In genomic region chr11:61629621-61630020, GRCm38 (mm10) we compare ENCODE assay signal across 9 mouse cellular contexts. TPM values are rescaled to one million over a fixed set of nuclear protein-coding genes. Genes with fewer than 3 reads are reported as not detected.
DNase-seq lines count a peak whose midpoint lies in the region; ATAC-seq and TF ChIP-seq lines count a peak whose summit lies in the region.
"Had no signal": no experiment of that assay in that cellular context is flagged by ENCODE, and none has a peak within 500 bp of the region (broad histone marks: within the 10 kb centered on the region; RNA-seq: fewer than 3 reads in every experiment).

No protein-coding gene starts in this region.

- H3K79me2 ChIP-seq in MEL (ENCODE audit: control insufficient read depth, insufficient read depth, low read length, poor library complexity) = no peaks in the 10 kb centered on the region

- H3K9me3 ChIP-seq in lung, embryonic 14.5 days (ENCODE audit: low read depth, low read length) = no peaks in the 10 kb centered on the region
- no peaks in the 10 kb centered on the region for H3K9me3 ChIP-seq in MEL (replicated peaks; ENCODE audit: insufficient read depth, low read length)

- WGBS in lung, embryonic 14.5 days = 43% methylated on average over 3 of the region's 3 CpGs
- 55% methylated on average over 3 of the region's 3 CpGs for WGBS in small intestine, adult 2 months

- H3K27ac ChIP-seq in gastrocnemius, adult 2 months = no peak overlapping the region
- no peak overlapping the region for H3K27ac ChIP-seq in lung, embryonic 14.5 days (ENCODE audit: low read depth)
- no peak overlapping the region for H3K27ac ChIP-seq in MEL (ENCODE audit: control insufficient read depth, low read depth, low read length)
- H3K27ac ChIP-seq in small intestine, adult 2 months (ENCODE audit: insufficient read depth, low read depth, low read length) = no peak overlapping the region

- H3K4me2 ChIP-seq in lung, embryonic 14.5 days = no peak overlapping the region

- no peak overlapping the region for H3K9ac ChIP-seq in lung, embryonic 14.5 days
- no peak overlapping the region for H3K9ac ChIP-seq in MEL (ENCODE audit: control insufficient read depth, low read depth, low read length, poor library complexity, severe bottlenecking)

- H3K4me3 ChIP-seq in gastrocnemius, adult 2 months = no peak overlapping the region
- H3K4me3 ChIP-seq in lung, embryonic 14.5 days (ENCODE audit: low read depth, low read length) = no peak overlapping the region
- H3K4me3 ChIP-seq in MEL (ENCODE audit: control insufficient read depth in 1 of 2, insufficient read depth in 1 of 2, low read depth in 2 of 2, low read length in 2 of 2) = no peak overlapping the region
- H3K4me3 ChIP-seq in small intestine, adult 2 months (ENCODE audit: low read depth, low read length) = no peak overlapping the region
- H3K4me3 ChIP-seq: megakaryocyte, embryonic 14.5 days had no signal

- ATAC-seq in lung, embryonic 14.5 days (ENCODE audit: insufficient read depth) = no peak

- DNase-seq in gastrocnemius, adult 2 months = no peak
- no peak for DNase-seq in gastrocnemius, adult 18-20 months (ENCODE audit: low spot score)
- peak; percentile 68 for DNase-seq in lung, embryonic 14.5 days
- no peak for DNase-seq in lung, adult 18-20 months
- DNase-seq in MEL (ENCODE audit: low read depth, low spot score) (peak; percentile 67), MN1 (ENCODE audit: low spot score) (no peak)
- no peak for DNase-seq in heart, postnatal 25 days (ENCODE audit: low spot score)

- no peaks in the 10 kb centered on the region for H3K36me3 ChIP-seq in lung, embryonic 14.5 days (ENCODE audit: insufficient read depth)
- no peaks in the 10 kb centered on the region for H3K36me3 ChIP-seq in MEL (ENCODE audit: control insufficient read depth in 1 of 2, insufficient read depth in 2 of 2, low read length in 2 of 2)
- H3K36me3 ChIP-seq in small intestine, adult 2 months (ENCODE audit: control insufficient read depth, insufficient read depth, low read length) = no peaks in the 10 kb centered on the region

- no peak for TF ChIP-seq EP300 in MEL (IDR thresholded peaks at IDR 0.05; ENCODE audit: low read depth in 1 of 2, low read length in 2 of 2)

- no peaks in the 10 kb centered on the region for H3K27me3 ChIP-seq in lung, embryonic 14.5 days (ENCODE audit: insufficient read depth, low read length)
- peaks cover 0 to 2% of the 10 kb centered on the region in 2 experiments; a peak in 2 of 4 replicates for H3K27me3 ChIP-seq in MEL (ENCODE audit: control insufficient read depth in 1 of 2, insufficient read depth in 2 of 2, low read length in 2 of 2)
- no peaks in the 10 kb centered on the region for H3K27me3 ChIP-seq in small intestine, adult 2 months (ENCODE audit: control insufficient read depth, insufficient read depth, low read length)

- TF ChIP-seq POLR2A in MEL (IDR thresholded peaks at IDR 0.05; ENCODE audit: control insufficient read depth in 1 of 2, insufficient read depth in 1 of 2, low read depth in 1 of 2, low read length in 2 of 2, poor library complexity in 1 of 2) = no peak
- no peak for TF ChIP-seq POLR2A in small intestine, adult 2 months (IDR thresholded peaks at IDR 0.05; ENCODE audit: low read depth, low read length)

- TF ChIP-seq CTCF in gastrocnemius, adult 2 months (IDR thresholded peaks at IDR 0.05) = peak; percentile 33; the same call in 1 of the 2 replicates
- peak; percentile 67 for TF ChIP-seq CTCF in lung, embryonic 14.5 days (IDR thresholded peaks at IDR 0.05; ENCODE audit: low read depth)
- peak; percentile 48 to 86 (median 77) for TF ChIP-seq CTCF in MEL (IDR thresholded peaks at IDR 0.05 in 2 of 3, conservative IDR thresholded peaks at IDR 0.05 in 1 of 3; ENCODE audit: control insufficient read depth in 1 of 3, insufficient read depth in 1 of 3, low read depth in 2 of 3, low read length in 3 of 3, poor library complexity in 1 of 3, severe bottlenecking in 1 of 3)
- TF ChIP-seq CTCF in small intestine, adult 2 months (IDR thresholded peaks at IDR 0.05; ENCODE audit: extremely low read depth, insufficient read length, insufficient replicate concordance, low read depth, low read length) = peak; percentile 71; the same call in 1 of the 2 replicates

- peak; percentile 84 for TF ChIP-seq RAD21 in MEL (IDR thresholded peaks at IDR 0.05; ENCODE audit: low read depth, low read length)

- no peaks in the 10 kb centered on the region for H3K4me1 ChIP-seq in lung, embryonic 14.5 days (ENCODE audit: insufficient read depth)
- H3K4me1 ChIP-seq in MEL (ENCODE audit: control insufficient read depth in 1 of 2, insufficient read depth in 2 of 2, low read length in 2 of 2) = no peaks in the 10 kb centered on the region
- H3K4me1 ChIP-seq in small intestine, adult 2 months (ENCODE audit: control insufficient read depth, insufficient read depth, insufficient read length, low read length) = no peaks in the 10 kb centered on the region
- H3K4me1 ChIP-seq: megakaryocyte, embryonic 14.5 days had no signal

- intact Hi-C loops in gastrocnemius, adult 2 months (cut with DNase I) = no loop called here
- intact Hi-C loops in heart, postnatal 25 days (cut with DNase I) = loop anchor here (2.0 to 10.0 kb wide), 2 partner anchors 85 to 455 kb away; partner anchors contain the start of gene Usp22

TF ChIP-seq in MEL, 35 proteins besides CTCF, POLR2A, EP300 and RAD21:
- TF ChIP-seq USF1 (IDR thresholded peaks at IDR 0.05; ENCODE audit: low read depth, low read length) (no peak), GATA1 (IDR thresholded peaks at IDR 0.05; ENCODE audit: low read depth, low read length) (no peak), ZMIZ1 (IDR thresholded peaks at IDR 0.05; ENCODE audit: low read depth, low read length) (no peak), SMC3 (IDR thresholded peaks at IDR 0.05; ENCODE audit: low read depth, low read length) (peak; percentile 84), POLR2AphosphoS5 (IDR thresholded peaks at IDR 0.05; ENCODE audit: borderline replicate concordance, low read depth, low read length) (no peak), ZC3H11A (IDR thresholded peaks at IDR 0.05; ENCODE audit: low read depth, low read length) (peak; percentile 79), CHD2 (IDR thresholded peaks at IDR 0.05; ENCODE audit: low read length) (no peak)

RNA-seq across cellular contexts. Expression of gene Grap, which starts 23.4 kb away (rescaled TPM):
- total RNA-seq in gastrocnemius, adult 2 months (2021) = 1 to 10 TPM; 3.2 to 3.3 TPM
- 1 to 10 TPM; 2.0 to 2.7 TPM for total RNA-seq in gastrocnemius, adult 18-20 months (2021)
- 27.8 and 29.5 TPM in 2 replicates for polyA plus RNA-seq in lung, embryonic 14.5 days (2014; fragmentation: Nextera tagmentation; extraction: Ambion mirVana)
- total RNA-seq in MEL (2012; rRNA removed) = 1.8 TPM in 2 replicates
- polyA plus RNA-seq in MEL (2012; ENCODE audit: insufficient read depth in 1 of 2, insufficient read length in 2 of 2, low read depth in 1 of 2, low replicate concordance in 2 of 2, missing spikeins in 1 of 2) = 1 to 10 TPM in 1 of 2 experiments, not detected in 1; 2.3 TPM
- 3.4 and 7.7 TPM in 2 replicates for polyA plus RNA-seq in small intestine, adult 2 months (2012; rRNA removed)
- 10 to 100 TPM; 11.4 to 13.0 TPM for total RNA-seq in heart, postnatal 25 days (2021)

RNA-seq across cellular contexts. Expression of gene Epn2, which starts 50.1 kb away (rescaled TPM):
- total RNA-seq in gastrocnemius, adult 2 months (2021) = 10 to 100 TPM; 19.7 to 24.7 TPM
- 10 to 100 TPM; 23.2 to 25.1 TPM for total RNA-seq in gastrocnemius, adult 18-20 months (2021)
- 26.1 and 30.0 TPM in 2 replicates for polyA plus RNA-seq in lung, embryonic 14.5 days (2014; fragmentation: Nextera tagmentation; extraction: Ambion mirVana)
- total RNA-seq in MEL (2012; rRNA removed) = 8.6 and 8.8 TPM in 2 replicates
- 10 to 100 TPM in 1 of 2 experiments, not detected in 1; 12.5 TPM for polyA plus RNA-seq in MEL (2012; ENCODE audit: insufficient read depth in 1 of 2, insufficient read length in 2 of 2, low read depth in 1 of 2, low replicate concordance in 2 of 2, missing spikeins in 1 of 2)
- polyA plus RNA-seq in small intestine, adult 2 months (2012; rRNA removed) = 4.2 and 7.9 TPM in 2 replicates
- 10 to 100 TPM; 23.7 to 27.0 TPM for total RNA-seq in heart, postnatal 25 days (2021)

RNA-seq across cellular contexts. Expression of gene Fam83g, which starts 54.3 kb away (rescaled TPM):
- under 1 TPM; 0.28 to 0.33 TPM for total RNA-seq in gastrocnemius, adult 2 months (2021)
- total RNA-seq in gastrocnemius, adult 18-20 months (2021) = 1 to 10 TPM in 1 of 2 experiments, under 1 TPM in 1; 0.57 to 1.1 TPM
- 2.1 and 2.2 TPM in 2 replicates for polyA plus RNA-seq in lung, embryonic 14.5 days (2014; fragmentation: Nextera tagmentation; extraction: Ambion mirVana)
- 6.2 and 9.7 TPM in 2 replicates for total RNA-seq in MEL (2012; rRNA removed)
- 1 to 10 TPM in 1 of 2 experiments, not detected in 1; 5.4 TPM for polyA plus RNA-seq in MEL (2012; ENCODE audit: insufficient read depth in 1 of 2, insufficient read length in 2 of 2, low read depth in 1 of 2, low replicate concordance in 2 of 2, missing spikeins in 1 of 2)
- 15.8 and 33.8 TPM in 2 replicates for polyA plus RNA-seq in small intestine, adult 2 months (2012; rRNA removed)
- under 1 TPM in 1 of 2 experiments, not detected in 1; 0.14 TPM for total RNA-seq in heart, postnatal 25 days (2021)

Comparison
In these comparisons a context has a peak if more than half of its experiments do, and no peak if none do; other contexts are left out.
1. DNase-seq: peak in lung, embryonic 14.5 days (single experiment) and MEL (single experiment); none in gastrocnemius, adult 2 months (single experiment), gastrocnemius, adult 18-20 months (single experiment), lung, adult 18-20 months (0 of 2), MN1 (single experiment) and heart, postnatal 25 days (single experiment).
2. Peak in every context shown above with its lines, with median percentiles within 50 percentile points of each other: CTCF ChIP-seq.